Mouse (Mus musculus) gastrocnemius, adult 2 months (tissue): ENCODE data around the gene Oit1. TPM values are rescaled to one million over a fixed set of nuclear protein-coding genes. Genes with fewer than 3 reads are reported as not detected.
A peak's percentile ranks its signal among the peaks of the same experiment; 100 is the strongest.

Experiments
- DNase-seq: peaks from one replicate; pipeline ENCODE4 v3.0.0; 2022
- H3K27ac ChIP-seq: fragments of 200-600 bp; 2 replicates; pipeline ENCODE4 v1.8.1; 2022; ENCODE audit warnings: mild to moderate bottlenecking
- H3K4me3 ChIP-seq: fragments of 200-600 bp; 2 replicates; pipeline ENCODE4 v1.8.1; 2022; ENCODE audit warnings: mild to moderate bottlenecking, moderate library complexity
- CTCF ChIP-seq: fragments of 200-600 bp; IDR thresholded peaks from 2 replicates; pipeline ENCODE4 v1.8.1; 2022; ENCODE audit warnings: antibody characterized with exemption, mild to moderate bottlenecking, moderate library complexity
- intact Hi-C: fragments of 180-260 bp; cut with DNase I; formaldehyde crosslinking; loops from one replicate; pipeline ENCODE4 v1.15.1; 2025
- total RNA-seq, 2 experiments: library from RNA; stranded (reverse); gene quantifications; 2 replicates each; pipeline ENCODE4 v1.2.3; 2021

Oit1 gene
- total RNA-seq, 2 experiments from 2014 or later = not detected

DNA sequence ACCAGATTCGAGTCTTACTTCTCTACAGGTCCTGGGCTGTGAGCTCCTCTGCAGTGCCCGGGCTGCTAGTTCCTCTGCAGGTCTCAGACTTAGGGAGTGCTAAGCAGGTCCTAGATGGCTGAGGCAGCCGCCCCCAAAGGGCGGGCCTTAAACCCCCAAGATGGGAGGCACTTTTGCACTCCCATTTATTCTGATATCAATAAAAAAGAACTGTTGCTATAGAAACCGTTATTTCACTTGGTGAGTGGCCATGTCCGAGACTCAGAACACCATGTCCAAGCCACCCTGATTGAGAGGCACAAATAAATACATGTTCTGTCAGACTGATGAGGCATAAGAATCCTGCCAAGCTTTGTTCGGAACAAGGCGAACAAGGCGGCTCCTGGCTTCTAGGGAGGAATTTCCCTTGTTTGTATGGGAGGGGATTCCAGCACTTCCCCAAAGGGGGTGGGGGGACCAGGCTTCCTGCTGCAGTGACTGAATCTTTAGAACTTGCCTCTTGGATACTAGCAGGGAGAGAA is 68.9 kb downstream of the Oit1 start:
- DNase-seq = no peak
- intact Hi-C loops = no loop called here
- peak overlapping the region; percentile 80 for H3K27ac ChIP-seq
- TF ChIP-seq CTCF = no peak
- peak overlapping the region; percentile 65 for H3K4me3 ChIP-seq

DNA sequence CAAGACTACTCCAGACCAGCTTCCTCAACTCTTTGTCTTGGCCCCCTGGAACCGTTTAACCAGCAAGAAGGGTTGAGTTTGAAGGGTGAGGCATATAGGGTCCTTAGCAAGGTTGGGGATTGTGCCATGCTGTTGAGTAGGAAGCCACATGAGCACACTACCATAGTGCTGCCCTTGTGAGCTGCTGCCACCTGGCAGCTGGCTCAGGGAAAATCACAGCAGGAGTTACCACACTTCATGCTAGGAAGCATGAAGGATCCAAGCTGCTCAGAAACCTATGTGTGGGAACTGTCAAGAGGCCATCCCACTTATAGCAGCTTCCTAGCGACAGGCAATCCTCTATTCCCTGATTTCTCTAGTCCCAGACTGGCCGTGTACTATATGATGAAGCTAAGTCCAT is 69.9 kb downstream of the Oit1 start:
- Histone ChIP-seq H3K4me3 (peak overlapping the region; percentile 65), H3K27ac (peak overlapping the region; percentile 80)
- DNase-seq = no peak
- TF ChIP-seq CTCF = no peak; the same call in 1 of the 2 replicates
- intact Hi-C loops = no loop called here

DNA sequence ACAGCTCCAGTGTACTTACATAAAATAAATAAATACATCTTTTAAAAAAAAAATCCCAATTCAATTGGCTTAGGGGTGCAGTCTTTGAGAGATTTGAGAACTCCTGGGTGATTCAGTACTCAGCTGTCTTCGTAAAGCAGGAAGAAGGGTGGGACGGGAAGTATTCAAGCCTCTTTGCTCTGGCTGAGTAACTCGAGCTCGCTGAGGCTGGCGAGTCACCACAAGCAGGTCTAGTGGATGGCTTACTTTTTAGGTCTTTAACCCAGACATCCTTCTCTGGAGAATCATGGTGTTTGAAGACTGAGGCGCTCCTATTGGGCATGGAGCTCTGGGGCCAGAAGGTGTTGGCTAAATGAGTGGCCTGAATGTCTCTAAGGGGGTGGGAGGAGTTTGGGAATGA is 71.7 kb downstream of the Oit1 start:
- H3K4me3 ChIP-seq = peak overlapping the region; percentile 2; the same call in 1 of the 2 replicates
- peak overlapping the region; percentile 31; the same call in 1 of the 2 replicates for H3K27ac ChIP-seq
- intact Hi-C loops = no loop called here

DNA sequence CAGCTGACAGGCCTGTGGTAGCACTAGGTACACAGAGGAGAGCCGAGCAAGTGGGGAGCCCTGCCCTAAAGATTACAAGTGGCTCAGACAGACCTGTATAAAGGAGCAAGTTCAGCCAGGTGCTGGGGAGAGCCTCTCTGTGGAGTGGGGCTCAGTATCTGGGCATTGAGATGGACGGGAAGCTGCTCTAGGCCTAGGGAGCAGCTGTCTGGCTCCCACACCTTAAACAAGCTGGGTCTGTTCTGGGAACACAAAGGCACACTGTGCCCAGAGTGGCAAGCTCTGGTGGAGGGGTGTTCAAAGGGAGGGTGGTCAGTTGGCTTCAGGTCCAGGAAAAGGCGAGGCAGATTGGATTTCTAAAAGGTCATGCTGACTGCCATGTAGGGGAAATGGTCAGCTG is 73.5 kb downstream of the Oit1 start:
- Histone ChIP-seq H3K27ac (peak overlapping the region; percentile 41), H3K4me3 (no peak overlapping the region)
- no peak for DNase-seq
- TF ChIP-seq CTCF = no peak
- intact Hi-C loops = no loop called here

More for the DNA sequence above, 71.7 kb downstream of the Oit1 start:
- TF ChIP-seq CTCF = no peak
- DNase-seq = no peak

DNA sequence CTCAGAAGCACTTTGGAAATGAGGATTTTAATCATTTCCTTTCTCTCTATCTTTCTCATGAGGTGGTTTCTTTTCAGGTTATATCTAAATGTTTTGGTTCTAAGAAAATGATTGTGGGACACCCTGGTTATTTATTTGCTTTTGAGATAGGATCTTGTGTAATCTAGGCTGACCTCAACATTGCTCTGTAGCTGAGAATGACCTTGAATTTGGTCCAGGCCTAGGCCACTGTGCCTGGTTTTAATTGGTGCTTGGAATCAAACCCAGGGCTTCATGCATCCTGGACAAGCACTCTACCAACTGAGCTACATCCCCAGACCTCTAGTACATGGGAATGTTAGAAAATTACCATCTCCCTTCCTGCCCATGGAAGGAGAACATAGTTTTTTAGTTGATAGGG is 74.5 kb downstream of the Oit1 start:
- Histone ChIP-seq H3K4me3 (no peak overlapping the region), H3K27ac (no peak overlapping the region)
- intact Hi-C loops = no loop called here
- no peak for TF ChIP-seq CTCF
- no peak for DNase-seq

DNA sequence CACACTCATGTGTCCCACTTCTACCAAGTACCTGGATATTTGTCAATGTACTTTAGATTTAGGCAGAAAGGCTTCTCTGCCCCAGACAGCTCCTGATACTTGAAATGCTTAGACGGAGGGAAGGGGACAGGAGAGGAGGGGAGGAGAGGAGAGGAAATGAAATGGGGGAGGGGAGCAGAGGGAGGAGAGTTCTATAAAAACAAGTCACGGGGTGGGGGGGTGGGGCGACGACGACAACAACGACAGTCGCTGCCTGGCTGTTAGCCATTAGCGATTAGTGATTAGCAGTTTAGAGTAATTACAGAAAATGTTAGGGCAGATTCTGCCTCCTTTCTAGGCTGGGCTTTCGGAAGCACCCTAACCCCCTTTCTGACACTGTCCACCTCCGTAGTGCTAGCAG is 75.9 kb downstream of the Oit1 start:
- intact Hi-C loops = no loop called here
- Histone ChIP-seq H3K4me3 (no peak overlapping the region), H3K27ac (no peak overlapping the region)
- TF ChIP-seq CTCF = no peak
- no peak for DNase-seq

DNA sequence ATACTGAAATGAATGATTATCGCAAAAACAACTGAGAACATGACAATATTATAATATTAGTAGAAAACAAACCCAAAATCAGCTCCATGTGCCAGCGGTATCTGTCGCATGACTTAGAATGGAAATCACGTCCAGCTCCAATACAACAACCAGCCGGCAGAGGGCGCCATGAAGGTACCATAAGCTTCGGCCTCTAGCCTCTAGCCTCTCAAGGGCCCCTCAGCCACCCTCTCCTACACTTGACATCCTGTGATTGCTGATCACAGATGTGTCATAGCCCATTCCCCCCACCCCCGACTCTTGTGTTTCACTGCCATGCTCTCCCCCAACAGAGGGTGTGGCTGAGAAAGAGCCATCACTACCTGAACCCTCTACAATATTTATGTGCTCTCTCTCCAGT is 78.3 kb downstream of the Oit1 start:
- peak; percentile 74 for DNase-seq
- peak; percentile 77 for TF ChIP-seq CTCF
- intact Hi-C loops = loop anchor here (1.0 kb wide), 1 partner anchor 46 kb away; no protein-coding TSS in a partner anchor

More for the DNA sequence above, 78.3 kb downstream of the Oit1 start:
- Histone ChIP-seq H3K27ac (no peak overlapping the region), H3K4me3 (no peak overlapping the region)

Other genes with a start within 250 kb of the Oit1 start
- 100 to 1,000 TPM; 268 to 370 TPM for gene Pdhb, start 205.7 kb downstream of the Oit1 start, total RNA-seq
- gene Kctd6, start 164.6 kb downstream of the Oit1 start, total RNA-seq = 1 to 10 TPM; 7.7 to 9.3 TPM
- under 1 TPM; 0.28 to 0.54 TPM for gene Acox2, start 119.4 kb downstream of the Oit1 start, total RNA-seq
- gene Fam107a, start 60.7 kb downstream of the Oit1 start, total RNA-seq = 1 to 10 TPM; 3.6 to 5.6 TPM